Mouse (Mus musculus): ENCODE data around the gene Npas2.

DNA sequence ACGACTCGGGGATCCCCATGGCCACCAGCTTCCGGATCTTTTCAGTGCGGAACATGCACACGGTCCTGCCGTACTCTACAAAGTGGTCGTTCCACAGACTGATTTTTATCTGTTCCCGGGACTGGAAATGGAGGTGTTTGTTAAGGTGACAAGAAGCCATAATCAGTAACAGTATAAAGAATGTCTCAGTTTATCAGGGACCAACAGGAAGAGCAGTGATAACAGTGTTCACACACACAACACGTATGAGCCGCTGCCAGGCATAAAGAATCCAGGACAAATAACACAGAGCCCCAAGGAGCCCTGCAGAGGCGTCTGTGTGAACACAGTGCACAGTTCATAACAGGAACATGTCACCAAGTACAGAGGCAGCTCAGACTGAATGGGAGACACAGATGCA, 195.8 kb downstream of the Npas2 start:
- no peak for TF ChIP-seq POLR2A (IDR thresholded peaks at IDR 0.05; ENCODE audit: control insufficient read depth, low read depth, low read length)
- TF ChIP-seq CTCF (IDR thresholded peaks at IDR 0.05; ENCODE audit: control insufficient read depth, insufficient read depth, insufficient replicate concordance, low read depth, low read length), result no peak
